Mouse (Mus musculus): ENCODE results near the gene Slc22a18.

DNA sequence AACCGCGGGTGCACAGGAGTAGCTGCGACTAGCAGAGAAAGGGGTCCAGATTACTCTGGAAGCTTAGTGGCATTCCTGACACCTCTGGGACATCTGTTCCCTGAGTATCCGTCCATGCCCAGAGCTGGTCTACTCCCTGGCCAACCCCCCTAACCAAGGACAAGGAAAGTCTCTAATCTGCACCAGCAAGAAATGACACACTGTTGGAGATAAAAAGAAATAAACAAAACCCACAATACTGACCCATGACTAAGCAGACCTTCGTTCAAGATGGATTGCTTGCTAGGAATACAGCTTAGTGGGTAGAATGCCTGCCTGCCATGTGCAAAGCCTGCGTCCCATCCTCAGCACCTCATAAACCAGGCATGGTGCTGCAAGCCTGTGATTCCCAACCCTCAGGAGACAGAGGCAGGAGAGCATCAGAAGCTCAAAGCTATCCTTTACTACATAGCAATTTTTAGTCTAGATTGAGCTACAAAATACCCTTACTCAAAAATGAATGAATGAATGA lies 20.1 kb downstream of the Slc22a18 start:
- no peak for TF ChIP-seq CTCF (IDR thresholded peaks at IDR 0.05; ENCODE audit: control insufficient read depth, insufficient read depth, low read length)
- no peak for TF ChIP-seq POLR2A (IDR thresholded peaks at IDR 0.05; ENCODE audit: borderline replicate concordance, control insufficient read depth, low read depth, low read length)
